10 mouse cellular contexts compared by ENCODE assay signal in genomic region chr14:12199956-12200950, GRCm38 (mm10).
A peak's percentile ranks its signal among the peaks of the same experiment; 100 is the strongest.
DNase-seq lines count a peak whose midpoint lies in the region; ATAC-seq and TF ChIP-seq lines count a peak whose summit lies in the region.
"Had no signal": no experiment of that assay in that cellular context is flagged by ENCODE, and none has a peak within 500 bp of the region (broad histone marks: within the 10 kb centered on the region; RNA-seq: fewer than 3 reads in every experiment).

No protein-coding gene starts in this region.

- TF ChIP-seq CTCF in heart, postnatal 0 days (IDR thresholded peaks at IDR 0.05; ENCODE audit: low read depth) = no peak

- no peaks in the 10 kb centered on the region for H3K9me3 ChIP-seq in heart, postnatal 0 days (replicated peaks; ENCODE audit: control insufficient read depth, low read length)
- H3K9me3 ChIP-seq in forebrain, embryonic 13.5 days (replicated peaks) = no peaks in the 10 kb centered on the region
- no peaks in the 10 kb centered on the region for H3K9me3 ChIP-seq in neural tube, embryonic 13.5 days

- H3K27ac ChIP-seq in heart, postnatal 0 days (ENCODE audit: low read depth) = no peak overlapping the region
- peak overlapping the region; percentile 37 for H3K27ac ChIP-seq in forebrain, embryonic 13.5 days
- H3K27ac ChIP-seq in neural tube, embryonic 13.5 days (replicated peaks) = peak overlapping the region; percentile 66

- H3K4me3 ChIP-seq in heart, postnatal 0 days (ENCODE audit: low read depth, low read length) = no peak overlapping the region
- H3K4me3 ChIP-seq in forebrain, embryonic 13.5 days = no peak overlapping the region
- no peak overlapping the region for H3K4me3 ChIP-seq in neural tube, embryonic 13.5 days

- H3K9ac ChIP-seq in heart, postnatal 0 days (replicated peaks; ENCODE audit: low read depth, low read length) = no peak overlapping the region
- no peak overlapping the region for H3K9ac ChIP-seq in forebrain, embryonic 13.5 days
- H3K9ac ChIP-seq in neural tube, embryonic 13.5 days = no peak overlapping the region
- H3K9ac ChIP-seq: lung, embryonic 14.5 days had no signal

- no peak for DNase-seq in heart, postnatal 0 days (ENCODE audit: low spot score)
- DNase-seq in heart, adult 8-10 months (ENCODE audit: low spot score) = no peak
- DNase-seq in kidney, adult 9 months = peak; percentile 63
- DNase-seq in liver = no peak
- DNase-seq in embryo, embryonic 10.5 days (ENCODE audit: low spot score) = no peak
- no peak for DNase-seq in embryo, embryonic 10 days (ENCODE audit: low spot score)
- DNase-seq: heart, postnatal 14 days; lung, embryonic 14.5 days had no signal

- H3K27me3 ChIP-seq in heart, postnatal 0 days (ENCODE audit: control insufficient read depth, insufficient read depth, low read length) = no peaks in the 10 kb centered on the region
- H3K27me3 ChIP-seq in forebrain, embryonic 13.5 days = no peaks in the 10 kb centered on the region
- no peaks in the 10 kb centered on the region for H3K27me3 ChIP-seq in neural tube, embryonic 13.5 days

- no peaks in the 10 kb centered on the region for H3K36me3 ChIP-seq in heart, postnatal 0 days (replicated peaks; ENCODE audit: control insufficient read depth, insufficient read depth, low read length)
- no peaks in the 10 kb centered on the region for H3K36me3 ChIP-seq in forebrain, embryonic 13.5 days (ENCODE audit: poor library complexity, severe bottlenecking)
- no peaks in the 10 kb centered on the region for H3K36me3 ChIP-seq in neural tube, embryonic 13.5 days

- 0 out of 2 replicates have a peak, but pooled peaks cover 3% of the 10 kb centered on the region for H3K4me1 ChIP-seq in heart, postnatal 0 days (ENCODE audit: control insufficient read depth, insufficient read depth)
- peaks cover 41% of the 10 kb centered on the region for H3K4me1 ChIP-seq in forebrain, embryonic 13.5 days
- H3K4me1 ChIP-seq in neural tube, embryonic 13.5 days (replicated peaks) = peaks cover 35% of the 10 kb centered on the region

- peak; percentile 64; the same call in 1 of the 2 replicates for ATAC-seq in heart, postnatal 0 days (ENCODE audit: insufficient read depth, low read depth)
- ATAC-seq in forebrain, embryonic 13.5 days = peak; percentile 89
- peak; percentile 87 for ATAC-seq in neural tube, embryonic 13.5 days (ENCODE audit: low read depth)

- WGBS in heart, postnatal 0 days = 67% methylated on average over 13 of the region's 13 CpGs
- 49% methylated on average over 13 of the region's 13 CpGs for WGBS in forebrain, embryonic 13.5 days
- 45% methylated on average over 13 of the region's 13 CpGs for WGBS in neural tube, embryonic 13.5 days

- no peak for TF ChIP-seq EP300 in heart, postnatal 0 days (IDR thresholded peaks at IDR 0.05; ENCODE audit: low read depth)

- no peak overlapping the region for H3K4me2 ChIP-seq in heart, postnatal 0 days (ENCODE audit: low read depth, low read length)
- no peak overlapping the region for H3K4me2 ChIP-seq in forebrain, embryonic 13.5 days
- no peak overlapping the region for H3K4me2 ChIP-seq in neural tube, embryonic 13.5 days
- H3K4me2 ChIP-seq: lung, embryonic 14.5 days had no signal
